Mouse (Mus musculus) cortical plate, adult 2 months (tissue): Measurements from ENCODE around the gene Zfp956.

Experiments used
- CTCF ChIP-seq: fragments of 200-500 bp; IDR thresholded peaks from 2 replicates; pipeline ENCODE4 v1.5.1; 2011; ENCODE audit warnings: mild to moderate bottlenecking, control low read depth, low read length; ENCODE audit not compliant: insufficient read depth; ENCODE audit errors: extremely low read depth
- POLR2A ChIP-seq: fragments of 200-500 bp; IDR thresholded peaks from 2 replicates; pipeline ENCODE4 v1.6.1; 2011; ENCODE audit warnings: mild to moderate bottlenecking, low read length, control low read depth; ENCODE audit not compliant: insufficient read depth; ENCODE audit errors: extremely low read depth

DNA sequence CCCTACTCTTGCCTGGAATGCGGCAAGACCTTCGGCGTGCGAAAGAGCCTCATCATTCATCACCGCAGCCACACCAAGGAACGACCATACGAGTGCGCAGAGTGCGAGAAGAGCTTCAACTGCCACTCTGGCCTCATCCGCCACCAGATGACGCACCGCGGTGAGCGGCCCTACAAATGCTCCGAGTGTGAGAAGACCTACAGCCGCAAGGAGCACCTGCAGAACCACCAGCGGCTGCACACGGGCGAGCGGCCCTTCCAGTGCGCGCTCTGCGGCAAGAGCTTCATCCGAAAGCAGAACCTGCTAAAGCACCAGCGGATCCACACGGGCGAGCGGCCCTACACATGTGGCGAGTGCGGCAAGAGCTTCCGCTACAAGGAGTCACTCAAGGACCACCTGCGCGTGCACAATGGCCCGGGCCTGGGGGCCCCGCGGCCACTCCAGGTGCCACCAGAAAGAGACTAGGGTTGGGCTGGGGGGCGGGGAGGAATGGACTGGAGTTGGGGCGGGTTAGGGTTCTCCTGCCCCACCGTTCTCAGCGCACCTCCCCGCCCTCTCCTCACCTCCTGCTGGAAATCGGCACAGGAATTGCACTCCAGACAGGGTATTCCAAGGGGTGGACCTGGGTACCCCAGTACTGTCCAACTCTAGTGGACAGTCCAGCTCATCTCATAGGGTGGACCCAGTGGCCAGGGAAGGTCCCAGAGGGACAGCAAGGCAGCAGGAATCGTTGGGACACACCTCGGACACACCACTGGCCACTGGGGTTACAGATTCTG, 48.1 kb upstream of the Zfp956 start:
- no peak for TF ChIP-seq CTCF
- no peak for TF ChIP-seq POLR2A
